Mouse (Mus musculus): ENCODE data around the gene Kbtbd7.
"Not testable (repeated sequence)": the region's sequence is repeated elsewhere in the genome, so short reads cannot be mapped to it uniquely, and the experiment has no call there.

Gene Kbtbd7

DNA sequence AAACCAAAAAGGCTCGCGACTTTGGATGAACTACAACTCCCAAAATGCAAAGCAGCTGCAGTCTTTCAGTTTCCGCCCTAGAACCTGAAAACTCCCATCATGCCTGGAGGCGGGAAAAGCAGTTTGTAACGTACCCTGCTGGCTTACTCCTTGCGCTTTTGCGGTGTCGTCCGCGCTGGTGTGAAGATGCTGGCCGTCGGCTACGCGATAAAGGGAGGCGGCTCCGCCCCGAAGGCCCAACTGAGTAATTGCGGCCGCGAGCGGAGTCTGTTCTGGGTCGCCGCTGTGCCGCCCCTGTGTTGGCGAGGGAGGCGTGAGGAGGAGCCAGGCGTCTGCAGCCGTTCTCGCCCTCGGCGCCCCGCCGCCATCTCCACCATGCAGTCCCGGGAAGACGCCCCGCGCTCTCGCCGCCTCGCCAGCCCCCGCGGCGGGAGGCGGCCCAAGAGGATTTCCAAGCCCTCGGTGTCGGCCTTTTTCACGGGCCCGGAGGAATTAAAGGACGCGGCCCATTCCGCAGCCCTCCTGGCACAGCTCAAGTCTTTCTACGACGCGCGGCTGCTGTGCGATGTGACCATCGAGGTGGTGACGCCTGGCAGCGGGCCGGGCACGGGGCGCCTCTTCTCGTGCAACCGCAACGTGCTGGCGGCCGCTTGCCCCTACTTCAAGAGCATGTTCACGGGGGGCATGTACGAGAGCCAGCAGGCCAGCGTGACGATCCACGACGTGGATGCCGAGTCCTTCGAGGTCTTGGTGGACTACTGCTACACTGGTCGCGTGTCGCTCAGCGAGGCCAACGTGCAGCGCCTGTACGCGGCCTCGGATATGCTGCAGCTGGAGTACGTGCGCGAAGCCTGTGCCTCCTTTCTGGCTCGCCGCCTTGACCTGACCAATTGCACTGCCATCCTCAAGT lies 25.6 kb downstream of the Kbtbd7 start, which contains the start of gene Kbtbd6:
TSS of gene Kbtbd6 (plus strand) at position 155 of the 910 bp plus-strand sequence.
- DNase-seq (ENCODE audit: low spot score): peak; percentile 84

DNA sequence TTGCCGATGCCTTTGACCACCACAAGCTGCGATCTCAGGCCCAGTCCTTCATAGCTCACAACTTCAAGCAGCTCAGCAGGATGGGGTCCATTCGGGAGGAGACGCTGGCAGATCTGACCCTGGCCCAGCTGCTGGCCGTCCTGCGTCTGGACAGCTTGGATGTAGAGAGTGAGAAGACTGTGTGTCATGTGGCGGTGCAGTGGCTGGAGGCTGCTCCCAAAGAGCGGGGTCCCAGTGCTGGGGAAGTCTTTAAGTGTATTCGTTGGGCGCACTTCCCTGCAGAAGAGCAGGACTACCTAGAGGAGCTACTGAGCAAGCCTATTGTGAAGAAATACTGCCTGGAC lies 26.3 kb downstream of the Kbtbd7 start:
- DNase-seq (ENCODE audit: low spot score): not testable (repeated sequence)

DNA sequence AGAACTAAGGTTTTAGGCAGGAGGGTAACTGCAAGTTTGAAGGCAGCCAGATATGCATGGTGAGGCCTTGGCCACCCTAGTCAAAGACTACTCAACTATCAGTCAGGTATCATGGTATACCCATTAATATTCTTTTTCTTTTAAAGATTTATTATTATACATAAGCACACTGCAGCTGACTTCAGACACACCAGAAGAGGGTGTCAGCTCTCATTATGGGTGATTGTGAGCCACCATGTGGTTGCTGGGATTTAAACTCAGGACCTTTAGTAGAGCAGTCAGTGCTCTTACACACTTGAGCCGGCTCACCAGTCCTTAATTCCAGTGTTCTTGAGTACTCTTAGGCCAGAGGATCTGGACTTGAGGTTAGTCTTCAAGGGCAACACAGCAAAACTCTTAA lies 34.1 kb downstream of the Kbtbd7 start:
- DNase-seq (ENCODE audit: low spot score): no peak

DNA sequence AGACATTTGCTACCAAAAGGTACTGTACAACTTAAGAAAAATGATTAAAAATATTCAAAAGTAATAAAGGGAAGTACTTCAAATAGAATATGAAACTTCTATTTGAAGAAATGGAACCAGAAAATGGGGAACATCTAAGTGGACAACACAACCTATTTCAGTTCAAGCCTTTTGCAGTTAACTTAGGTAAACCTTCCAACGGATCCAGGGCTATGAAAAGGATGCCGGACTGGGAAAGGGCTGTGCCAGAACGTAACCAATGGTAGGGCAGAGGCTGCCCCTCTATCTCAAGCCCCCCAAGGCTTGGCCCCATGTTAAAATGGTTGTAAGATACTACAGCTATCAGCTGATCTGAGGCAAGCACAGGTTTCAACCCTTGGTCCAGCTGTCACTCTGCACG lies 34.7 kb downstream of the Kbtbd7 start:
- DNase-seq (ENCODE audit: low spot score): no peak

DNA sequence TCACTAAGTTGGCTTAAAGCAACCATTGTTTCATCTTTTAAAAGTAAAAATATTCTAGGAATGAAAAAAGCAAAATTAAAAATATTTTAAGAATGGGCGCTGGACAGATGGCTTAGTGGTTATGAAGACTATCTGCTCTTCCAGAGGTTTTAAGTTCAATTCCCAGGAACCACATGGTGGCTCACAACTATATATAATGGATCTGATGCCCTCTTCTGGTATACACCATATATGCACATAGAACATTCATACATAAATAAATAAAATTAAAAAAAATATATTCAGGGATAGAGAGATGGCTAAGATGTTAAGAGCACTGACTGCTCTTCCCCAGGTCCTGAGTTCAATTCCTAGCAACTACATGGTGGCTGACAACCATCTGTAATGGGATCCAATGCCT lies 39.3 kb downstream of the Kbtbd7 start:
- no peak for DNase-seq (ENCODE audit: low spot score)

DNA sequence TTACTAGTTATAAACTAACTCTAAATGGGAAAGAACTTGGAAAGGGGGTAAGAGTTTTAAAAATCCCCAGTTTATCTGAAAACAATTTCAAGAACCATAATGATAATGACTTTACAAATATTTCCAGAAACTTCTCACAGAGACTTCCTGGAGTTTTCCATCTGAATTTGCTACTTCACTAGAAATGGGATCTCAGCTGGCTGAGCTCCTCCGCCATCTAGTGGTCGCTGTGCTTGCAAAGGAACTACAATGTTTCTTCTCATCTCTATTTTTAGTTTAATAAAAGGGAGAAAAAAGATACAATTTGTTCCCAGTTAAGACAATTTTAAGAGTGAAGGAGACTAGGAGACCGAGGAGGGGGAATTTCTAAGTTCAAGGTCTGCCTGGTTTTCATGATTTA lies 41.3 kb downstream of the Kbtbd7 start:
- no peak for DNase-seq (ENCODE audit: low spot score)

DNA sequence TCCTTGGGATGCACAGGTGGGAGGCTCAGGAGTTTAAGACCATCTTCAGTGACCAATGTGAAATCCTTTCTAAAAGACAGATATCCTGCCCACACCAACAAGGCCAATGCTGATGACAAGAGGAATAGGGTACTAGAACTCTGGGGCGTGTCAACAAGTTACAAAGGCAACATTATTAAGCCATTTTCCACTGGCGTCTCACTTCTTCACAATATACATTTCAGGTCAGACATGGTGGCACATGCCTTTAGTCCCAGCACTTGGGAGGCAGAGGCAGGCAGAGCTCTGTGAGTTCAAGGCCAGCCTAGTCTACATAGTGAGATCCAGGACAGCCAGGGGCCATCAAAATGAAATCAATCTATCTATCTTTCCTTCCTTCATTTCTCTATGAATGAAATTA lies 47.1 kb downstream of the Kbtbd7 start:
- no peak for DNase-seq (ENCODE audit: low spot score)
